ENCODE assay signal across 11 mouse cellular contexts in genomic region chr5:150601441-150602230, GRCm38 (mm10). TPM values are rescaled to one million over a fixed set of nuclear protein-coding genes. Genes with fewer than 3 reads are reported as not detected.
DNase-seq lines count a peak whose midpoint lies in the region; ATAC-seq and TF ChIP-seq lines count a peak whose summit lies in the region.
"Had no signal": no experiment of that assay in that cellular context is flagged by ENCODE, and none has a peak within 500 bp of the region (broad histone marks: within the 10 kb centered on the region; RNA-seq: fewer than 3 reads in every experiment).

No protein-coding gene starts in this region.

- DNase-seq in forebrain, embryonic 10.5 days (ENCODE audit: extremely low spot score, low spot score) = no peak
- DNase-seq in liver, postnatal 0 days = no peak
- DNase-seq in adrenal gland, postnatal 10 days = no peak
- DNase-seq in adrenal gland, postnatal 4 days (ENCODE audit: low spot score in 2 of 2) = no peak
- DNase-seq: layer of hippocampus, adult 9-11 months had no signal

- ATAC-seq in forebrain, embryonic 13.5 days = peak; percentile 55; the same call in 1 of the 2 replicates
- no peak for ATAC-seq in megakaryocyte, adult 5-6 weeks (ENCODE audit: poor library complexity, severe bottlenecking)
- ATAC-seq in liver, postnatal 0 days = no peak

- H3K9me3 ChIP-seq in forebrain, embryonic 13.5 days (replicated peaks) = no peaks in the 10 kb centered on the region
- no peaks in the 10 kb centered on the region for H3K9me3 ChIP-seq in forebrain, embryonic 10.5 days
- H3K9me3 ChIP-seq in megakaryocyte, embryonic 14.5 days = peaks cover 8% of the 10 kb centered on the region
- no peaks in the 10 kb centered on the region for H3K9me3 ChIP-seq in liver, postnatal 0 days (ENCODE audit: low read length)
- H3K9me3 ChIP-seq: embryonic facial prominence, embryonic 15.5 days had no signal

- no peak overlapping the region for H3K4me3 ChIP-seq in forebrain, embryonic 13.5 days
- H3K4me3 ChIP-seq in forebrain, embryonic 10.5 days = no peak overlapping the region
- H3K4me3 ChIP-seq in megakaryocyte, embryonic 14.5 days (replicated peaks) = peak overlapping the region; percentile 77
- no peak overlapping the region for H3K4me3 ChIP-seq in liver, postnatal 0 days (ENCODE audit: low read depth, low read length)
- H3K4me3 ChIP-seq in small intestine, adult 2 months (ENCODE audit: low read depth, low read length) = peak overlapping the region; percentile 42; the same call in 1 of the 2 replicates
- H3K4me3 ChIP-seq: embryonic facial prominence, embryonic 15.5 days had no signal

- H3K4me2 ChIP-seq in forebrain, embryonic 13.5 days = no peak overlapping the region
- peak overlapping the region; percentile 34; the same call in 1 of the 2 replicates for H3K4me2 ChIP-seq in liver, postnatal 0 days (ENCODE audit: low read depth, low read length)
- H3K4me2 ChIP-seq: embryonic facial prominence, embryonic 15.5 days had no signal

- H3K4me1 ChIP-seq in forebrain, embryonic 13.5 days = peaks cover 17% of the 10 kb centered on the region
- H3K4me1 ChIP-seq in forebrain, embryonic 10.5 days = peaks cover 34% of the 10 kb centered on the region
- peaks cover 36% of the 10 kb centered on the region for H3K4me1 ChIP-seq in megakaryocyte, embryonic 14.5 days
- peaks cover 28% of the 10 kb centered on the region for H3K4me1 ChIP-seq in liver, postnatal 0 days (ENCODE audit: insufficient read depth)
- peaks cover 7% of the 10 kb centered on the region for H3K4me1 ChIP-seq in small intestine, adult 2 months (ENCODE audit: control insufficient read depth, insufficient read depth, insufficient read length, low read length)
- H3K4me1 ChIP-seq: embryonic facial prominence, embryonic 15.5 days had no signal

- no peak for TF ChIP-seq EP300 in liver, postnatal 0 days (IDR thresholded peaks at IDR 0.05; ENCODE audit: low read depth)

- WGBS in forebrain, embryonic 13.5 days = 69% methylated on average over 14 of the region's 14 CpGs
- 90% methylated on average over 14 of the region's 14 CpGs for WGBS in forebrain, embryonic 10.5 days
- WGBS in liver, postnatal 0 days (ENCODE audit: insufficient replicate concordance) = 78% methylated on average over 14 of the region's 14 CpGs
- WGBS in small intestine, adult 2 months = 81% methylated on average over 14 of the region's 14 CpGs

- peaks cover 7% of the 10 kb centered on the region for H3K36me3 ChIP-seq in forebrain, embryonic 13.5 days (ENCODE audit: poor library complexity, severe bottlenecking)
- peaks cover 5% of the 10 kb centered on the region; the same call in 1 of the 2 replicates for H3K36me3 ChIP-seq in forebrain, embryonic 10.5 days (replicated peaks)
- no peaks in the 10 kb centered on the region for H3K36me3 ChIP-seq in megakaryocyte, embryonic 14.5 days (replicated peaks; ENCODE audit: low read length)
- H3K36me3 ChIP-seq in liver, postnatal 0 days (replicated peaks; ENCODE audit: insufficient read depth, low read length) = no peaks in the 10 kb centered on the region
- H3K36me3 ChIP-seq in small intestine, adult 2 months (ENCODE audit: control insufficient read depth, insufficient read depth, low read length) = no peaks in the 10 kb centered on the region
- H3K36me3 ChIP-seq: embryonic facial prominence, embryonic 15.5 days had no signal

- no peak overlapping the region for H3K27ac ChIP-seq in forebrain, embryonic 13.5 days
- no peak overlapping the region for H3K27ac ChIP-seq in forebrain, embryonic 10.5 days
- H3K27ac ChIP-seq in liver, postnatal 0 days (ENCODE audit: low read depth) = peak overlapping the region; percentile 88; the same call in 1 of the 2 replicates
- peak overlapping the region; percentile 54 for H3K27ac ChIP-seq in small intestine, adult 2 months (ENCODE audit: insufficient read depth, low read depth, low read length)
- H3K27ac ChIP-seq: embryonic facial prominence, embryonic 15.5 days; liver, embryonic 14.5 days had no signal

- no peak overlapping the region for H3K9ac ChIP-seq in forebrain, embryonic 13.5 days
- 0 out of 2 replicates have a peak overlapping the region, but pooled peaks have one; percentile 42 for H3K9ac ChIP-seq in liver, postnatal 0 days (replicated peaks)
- H3K9ac ChIP-seq: embryonic facial prominence, embryonic 15.5 days; liver, embryonic 14.5 days had no signal

- TF ChIP-seq POLR2A in small intestine, adult 2 months (IDR thresholded peaks at IDR 0.05; ENCODE audit: low read depth, low read length) = no peak

- no peaks in the 10 kb centered on the region for H3K27me3 ChIP-seq in forebrain, embryonic 13.5 days
- H3K27me3 ChIP-seq in forebrain, embryonic 10.5 days (ENCODE audit: poor library complexity, severe bottlenecking) = peaks cover 11% of the 10 kb centered on the region
- peaks cover 2% of the 10 kb centered on the region for H3K27me3 ChIP-seq in megakaryocyte, embryonic 14.5 days (replicated peaks)
- H3K27me3 ChIP-seq in liver, postnatal 0 days (ENCODE audit: insufficient read depth, low read length) = no peaks in the 10 kb centered on the region
- H3K27me3 ChIP-seq in small intestine, adult 2 months (ENCODE audit: control insufficient read depth, insufficient read depth, low read length) = no peaks in the 10 kb centered on the region

- TF ChIP-seq CTCF in liver, postnatal 0 days (IDR thresholded peaks at IDR 0.05; ENCODE audit: low read depth) = no peak
- TF ChIP-seq CTCF in small intestine, adult 2 months (IDR thresholded peaks at IDR 0.05; ENCODE audit: extremely low read depth, insufficient read length, insufficient replicate concordance, low read depth, low read length) = no peak

RNA-seq across cellular contexts. Expression of gene N4bp2l1, which starts 4.6 kb away (rescaled TPM):
- 4.2 and 4.5 TPM in 2 replicates for polyA plus RNA-seq in forebrain, embryonic 13.5 days (2015; fragmentation: Nextera tagmentation; extraction: Ambion mirVana)
- polyA plus RNA-seq in forebrain, embryonic 10.5 days (2016; fragmentation: Nextera tagmentation; extraction: Ambion mirVana) = 2.6 and 3.0 TPM in 2 replicates
- polyA plus RNA-seq in megakaryocyte, embryonic 14.5 days (2012; ENCODE audit: insufficient read depth, low replicate concordance) = 3.3 and 5.9 TPM in 2 replicates
- 67.9 and 68.9 TPM in 2 replicates for total RNA-seq in megakaryocyte, adult 5-6 weeks (2015)
- total RNA-seq in megakaryocyte, adult 5-6 weeks (2017) = 61.6 and 62.9 TPM in 2 replicates
- 34.0 and 39.8 TPM in 2 replicates for polyA plus RNA-seq in liver, postnatal 0 days (2015; fragmentation: Nextera tagmentation; extraction: Ambion mirVana)
- polyA plus RNA-seq in small intestine, adult 2 months (2012; rRNA removed) = 4.9 and 7.6 TPM in 2 replicates
- 10 to 100 TPM; 40.2 to 50.2 TPM for total RNA-seq in adrenal gland, postnatal 10 days (2021)
- 10 to 100 TPM; 45.1 to 50.1 TPM for total RNA-seq in adrenal gland, postnatal 4 days (2021)

Comparison
In these comparisons a context has a peak if more than half of its experiments do, and no peak if none do; other contexts are left out.
1. H3K27ac ChIP-seq: peak in liver, postnatal 0 days (single experiment) and small intestine, adult 2 months (single experiment); none in forebrain, embryonic 13.5 days (single experiment) and forebrain, embryonic 10.5 days (single experiment).
2. H3K4me3 ChIP-seq: peak in megakaryocyte, embryonic 14.5 days (single experiment) and small intestine, adult 2 months (single experiment); none in forebrain, embryonic 13.5 days (single experiment), forebrain, embryonic 10.5 days (single experiment) and liver, postnatal 0 days (single experiment).